9 mouse cellular contexts compared by ENCODE assay signal in genomic region chr5:115790436-115790835, GRCm38 (mm10). TPM values are rescaled to one million over a fixed set of nuclear protein-coding genes. Genes with fewer than 3 reads are reported as not detected.
DNase-seq lines count a peak whose midpoint lies in the region; ATAC-seq and TF ChIP-seq lines count a peak whose summit lies in the region.
"Had no signal": no experiment of that assay in that cellular context is flagged by ENCODE, and none has a peak within 500 bp of the region (broad histone marks: within the 10 kb centered on the region; RNA-seq: fewer than 3 reads in every experiment).

No protein-coding gene starts in this region.

- no peak for ATAC-seq in liver, embryonic 11.5 days (replicated peaks; ENCODE audit: low FRiP score)
- ATAC-seq in hindbrain, embryonic 16.5 days = peak; percentile 48; the same call in 1 of the 2 replicates
- no peak for ATAC-seq in neural tube, embryonic 11.5 days (ENCODE audit: insufficient read depth, low FRiP score, low TSS enrichment)

- intact Hi-C loops in left cerebral cortex, postnatal 25 days (cut with DNase I) = loop anchor here (5.0 kb wide), 1 partner anchor 117 kb away; no protein-coding TSS in a partner anchor

- TF ChIP-seq CTCF in liver, adult 2 months (IDR thresholded peaks at IDR 0.05; ENCODE audit: low read depth, low read length) = peak; percentile 68
- peak; percentile 32; the same call in 1 of the 2 replicates for TF ChIP-seq CTCF in embryonic fibroblast, embryonic 13.5 days (IDR thresholded peaks at IDR 0.05; ENCODE audit: borderline replicate concordance, insufficient read depth, low read length)

- H3K4me2 ChIP-seq in liver, embryonic 11.5 days = no peak overlapping the region
- H3K4me2 ChIP-seq in hindbrain, embryonic 16.5 days (ENCODE audit: low read length) = no peak overlapping the region
- no peak overlapping the region for H3K4me2 ChIP-seq in neural tube, embryonic 11.5 days (ENCODE audit: low read depth)

- no peak overlapping the region for H3K9ac ChIP-seq in liver, adult 2 months (ENCODE audit: low read depth, low read length)
- H3K9ac ChIP-seq in liver, embryonic 11.5 days (ENCODE audit: low read depth, low read length) = no peak overlapping the region
- H3K9ac ChIP-seq in hindbrain, embryonic 16.5 days (ENCODE audit: low read depth, low read length) = no peak overlapping the region
- no peak overlapping the region for H3K9ac ChIP-seq in neural tube, embryonic 11.5 days (ENCODE audit: low read length)

- H3K36me3 ChIP-seq in liver, adult 2 months (ENCODE audit: control insufficient read depth, insufficient read depth, low read length) = no peaks in the 10 kb centered on the region
- H3K36me3 ChIP-seq in liver, embryonic 11.5 days (ENCODE audit: control insufficient read depth, insufficient read depth, low read length) = no peaks in the 10 kb centered on the region
- no peaks in the 10 kb centered on the region for H3K36me3 ChIP-seq in hindbrain, embryonic 16.5 days (ENCODE audit: control insufficient read depth, insufficient read depth, low read length)
- H3K36me3 ChIP-seq in neural tube, embryonic 11.5 days (ENCODE audit: control insufficient read depth, insufficient read depth, low read length) = no peaks in the 10 kb centered on the region

- DNase-seq in liver, adult 2 months (ENCODE audit: extremely low read depth, low read depth, low spot score) = peak; percentile 56
- no peak for DNase-seq in liver, embryonic 11.5 days (ENCODE audit: low spot score)
- peak; percentile 89 for DNase-seq in brain, adult 2 months (ENCODE audit: low read depth, low spot score)
- peak; percentile 83 to 84 for DNase-seq in left cerebral cortex, postnatal 25 days (ENCODE audit: low spot score in 2 of 2)
- peak; percentile 68 for DNase-seq in neural tube, embryonic 11.5 days (ENCODE audit: low spot score)
- DNase-seq in thymus, postnatal 0 days (ENCODE audit: low spot score) = peak; percentile 73

- no peak overlapping the region for H3K4me3 ChIP-seq in liver, adult 2 months (ENCODE audit: insufficient read depth, low read depth, low read length)
- H3K4me3 ChIP-seq in liver, embryonic 11.5 days (ENCODE audit: low read depth, low read length) = no peak overlapping the region
- no peak overlapping the region for H3K4me3 ChIP-seq in embryonic fibroblast, embryonic 13.5 days (ENCODE audit: insufficient read depth, low read length)
- H3K4me3 ChIP-seq in hindbrain, embryonic 16.5 days (ENCODE audit: low read length) = no peak overlapping the region
- H3K4me3 ChIP-seq in neural tube, embryonic 11.5 days (ENCODE audit: low read depth, low read length) = no peak overlapping the region
- H3K4me3 ChIP-seq: erythroblast, embryonic 14.5 days had no signal

- H3K79me2 ChIP-seq in liver, adult 2 months (ENCODE audit: control insufficient read depth, insufficient read depth, low read length) = no peaks in the 10 kb centered on the region

- WGBS in liver, adult 2 months = 7% methylated on average over 3 of the region's 3 CpGs
- 8% methylated on average over 3 of the region's 3 CpGs for WGBS in liver, embryonic 11.5 days
- WGBS in hindbrain, embryonic 16.5 days = 6% methylated on average over 3 of the region's 3 CpGs
- WGBS in neural tube, embryonic 11.5 days = 18% methylated on average over 3 of the region's 3 CpGs

- no peaks in the 10 kb centered on the region for H3K9me3 ChIP-seq in liver, embryonic 11.5 days (ENCODE audit: control insufficient read depth, low read length)
- H3K9me3 ChIP-seq in hindbrain, embryonic 16.5 days (ENCODE audit: control insufficient read depth, low read length) = no peaks in the 10 kb centered on the region
- H3K9me3 ChIP-seq in neural tube, embryonic 11.5 days (ENCODE audit: control insufficient read depth, low read length) = no peaks in the 10 kb centered on the region

- no peak overlapping the region for H3K27ac ChIP-seq in liver, adult 2 months (replicated peaks; ENCODE audit: insufficient read depth, low read depth, low read length)
- H3K27ac ChIP-seq in liver, embryonic 11.5 days (ENCODE audit: low read depth, low read length) = no peak overlapping the region
- no peak overlapping the region for H3K27ac ChIP-seq in embryonic fibroblast, embryonic 13.5 days (ENCODE audit: insufficient read depth, low read length)
- H3K27ac ChIP-seq in hindbrain, embryonic 16.5 days (ENCODE audit: low read depth, low read length) = no peak overlapping the region
- no peak overlapping the region for H3K27ac ChIP-seq in neural tube, embryonic 11.5 days (ENCODE audit: low read depth, low read length)

- TF ChIP-seq POLR2A in liver, adult 2 months (IDR thresholded peaks at IDR 0.05; ENCODE audit: extremely low read depth, insufficient read depth, low read length) = no peak
- TF ChIP-seq POLR2A in embryonic fibroblast, embryonic 13.5 days (IDR thresholded peaks at IDR 0.05; ENCODE audit: low read depth, low read length) = no peak

- no peaks in the 10 kb centered on the region for H3K27me3 ChIP-seq in liver, adult 2 months (ENCODE audit: control insufficient read depth, insufficient read depth, low read length)
- H3K27me3 ChIP-seq in liver, embryonic 11.5 days (replicated peaks; ENCODE audit: control insufficient read depth, insufficient read depth, low read length) = no peaks in the 10 kb centered on the region
- H3K27me3 ChIP-seq in hindbrain, embryonic 16.5 days (replicated peaks; ENCODE audit: control insufficient read depth, insufficient read depth, low read length) = no peaks in the 10 kb centered on the region
- no peaks in the 10 kb centered on the region for H3K27me3 ChIP-seq in neural tube, embryonic 11.5 days (ENCODE audit: control insufficient read depth, insufficient read depth, low read length)

- no peaks in the 10 kb centered on the region for H3K4me1 ChIP-seq in liver, adult 2 months (ENCODE audit: control insufficient read depth, insufficient read depth, low read length)
- no peaks in the 10 kb centered on the region for H3K4me1 ChIP-seq in liver, embryonic 11.5 days (replicated peaks; ENCODE audit: control insufficient read depth, insufficient read depth, low read length)
- no peaks in the 10 kb centered on the region for H3K4me1 ChIP-seq in embryonic fibroblast, embryonic 13.5 days (ENCODE audit: control insufficient read depth, insufficient read depth, low read length)
- no peaks in the 10 kb centered on the region for H3K4me1 ChIP-seq in hindbrain, embryonic 16.5 days (ENCODE audit: control insufficient read depth, insufficient read depth, low read depth, low read length)
- no peaks in the 10 kb centered on the region for H3K4me1 ChIP-seq in neural tube, embryonic 11.5 days (ENCODE audit: control insufficient read depth, insufficient read depth, low read length)

RNA-seq across cellular contexts. Expression of gene Cit, which starts 54.6 kb away (rescaled TPM):
- 0.74 and 1.3 TPM in 2 replicates for total RNA-seq in liver, adult 2 months (2014; rRNA removed)
- 0.22 and 0.43 TPM in 2 replicates for polyA plus RNA-seq in liver, adult 2 months (2012; rRNA removed)
- 55.1 and 58.4 TPM in 2 replicates for polyA plus RNA-seq in liver, embryonic 11.5 days (2014; fragmentation: Nextera tagmentation; extraction: Ambion mirVana)
- 12.8 and 14.3 TPM in 2 replicates for polyA plus RNA-seq in embryonic fibroblast, embryonic 13.5 days (2011; ENCODE audit: insufficient read length, low read depth, missing spikeins)
- polyA plus RNA-seq in hindbrain, embryonic 16.5 days (2015; fragmentation: Nextera tagmentation; extraction: Ambion mirVana) = 32.0 and 39.8 TPM in 2 replicates
- total RNA-seq in left cerebral cortex, postnatal 25 days (2021) = 100 to 1,000 TPM; 177 to 207 TPM
- 24.8 and 26.7 TPM in 2 replicates for polyA plus RNA-seq in neural tube, embryonic 11.5 days (2014; fragmentation: Nextera tagmentation; extraction: Ambion mirVana)
- polyA plus RNA-seq in thymus, postnatal 0 days (2015; fragmentation: Nextera tagmentation; extraction: Ambion mirVana) = 16.4 and 19.9 TPM in 2 replicates

RNA-seq across cellular contexts. Expression of gene Bicdl1, which starts 59.0 kb away (rescaled TPM):
- 1.1 and 1.5 TPM in 2 replicates for total RNA-seq in liver, adult 2 months (2014; rRNA removed)
- polyA plus RNA-seq in liver, adult 2 months (2012; rRNA removed) = 3.1 and 3.9 TPM in 2 replicates
- 4.9 and 6.2 TPM in 2 replicates for polyA plus RNA-seq in liver, embryonic 11.5 days (2014; fragmentation: Nextera tagmentation; extraction: Ambion mirVana)
- 5.5 and 5.7 TPM in 2 replicates for polyA plus RNA-seq in embryonic fibroblast, embryonic 13.5 days (2011; ENCODE audit: insufficient read length, low read depth, missing spikeins)
- 43.0 and 47.1 TPM in 2 replicates for polyA plus RNA-seq in hindbrain, embryonic 16.5 days (2015; fragmentation: Nextera tagmentation; extraction: Ambion mirVana)
- total RNA-seq in left cerebral cortex, postnatal 25 days (2021) = 100 to 1,000 TPM; 157 to 159 TPM
- 12.2 and 13.9 TPM in 2 replicates for polyA plus RNA-seq in neural tube, embryonic 11.5 days (2014; fragmentation: Nextera tagmentation; extraction: Ambion mirVana)
- polyA plus RNA-seq in thymus, postnatal 0 days (2015; fragmentation: Nextera tagmentation; extraction: Ambion mirVana) = 16.9 and 19.4 TPM in 2 replicates
